Mouse (Mus musculus) ES-E14 (cell line): ENCODE measurements around the gene Phgr1. TPM values are rescaled to one million over a fixed set of nuclear protein-coding genes. Genes with fewer than 3 reads are reported as not detected.

Experiments
- DNase-seq: peaks from one replicate; pipeline ENCODE4 v3.0.0-alpha.2; 2013; ENCODE audit warnings: low read depth, low spot score
- H3K27ac ChIP-seq: 2 replicates; pipeline ENCODE4 v1.5.1; 2012; ENCODE audit warnings: low read depth, mild to moderate bottlenecking, low read length, moderate library complexity, mixed read lengths; ENCODE audit not compliant: poor library complexity, insufficient read depth, severe bottlenecking
- H3K36me3 ChIP-seq: 2 replicates; pipeline ENCODE4 v1.6.1; 2012; ENCODE audit warnings: mild to moderate bottlenecking, low read length, moderate library complexity, mixed read lengths; ENCODE audit not compliant: control insufficient read depth, poor library complexity, insufficient read depth, severe bottlenecking
- H3K4me1 ChIP-seq, 2 experiments: fragments of 150-350 bp in 1 of 2; sonication (generic) in 1 of 2; 2 replicates each; pipeline ENCODE4 v1.6.1; 2012; ENCODE audit warnings: low read length in 2 of 2, mild to moderate bottlenecking in 1 of 2, mixed read lengths in 1 of 2; ENCODE audit not compliant: control insufficient read depth in 2 of 2, insufficient read depth in 2 of 2, poor library complexity in 1 of 2
- H3K4me3 ChIP-seq, 2 experiments: fragments of 150-350 bp in 1 of 2; sonication (generic) in 1 of 2; 2 replicates each; pipeline ENCODE4 v1.5.1; 2012; ENCODE audit warnings: low read length in 2 of 2, low read depth in 1 of 2, mild to moderate bottlenecking in 1 of 2, mixed read lengths in 1 of 2; ENCODE audit not compliant: insufficient read depth in 1 of 2, poor library complexity in 1 of 2, severe bottlenecking in 1 of 2
- H3K9ac ChIP-seq: 2 replicates; pipeline ENCODE4 v1.6.1; 2012; ENCODE audit warnings: low read depth, mild to moderate bottlenecking, low read length, mixed read lengths; ENCODE audit not compliant: poor library complexity, insufficient read depth, severe bottlenecking
- H3K9me3 ChIP-seq: fragments of 150-350 bp; sonication (generic); 2 replicates; pipeline ENCODE4 v1.6.1; 2012; ENCODE audit warnings: low read depth, mild to moderate bottlenecking, low read length; ENCODE audit not compliant: control insufficient read depth, insufficient read depth
- CHD2 ChIP-seq: IDR thresholded peaks from 2 replicates; pipeline ENCODE4 v1.6.1; 2014; ENCODE audit warnings: mild to moderate bottlenecking, low read depth, low read length, inconsistent platforms
- HCFC1 ChIP-seq: IDR thresholded peaks from 2 replicates; pipeline ENCODE4 v1.6.1; 2012; ENCODE audit warnings: low read length, inconsistent platforms, borderline replicate concordance; ENCODE audit not compliant: insufficient read depth
- MAFK ChIP-seq: IDR thresholded peaks from 2 replicates; pipeline ENCODE4 v1.6.1; 2014; ENCODE audit warnings: mild to moderate bottlenecking, low read depth, low read length, inconsistent platforms; ENCODE audit not compliant: insufficient read depth
- ZC3H11A ChIP-seq: IDR thresholded peaks from 2 replicates; pipeline ENCODE4 v1.6.1; 2012; ENCODE audit warnings: low read depth, mild to moderate bottlenecking, inconsistent platforms, low read length, borderline replicate concordance
- ZNF384 ChIP-seq: IDR thresholded peaks from 2 replicates; pipeline ENCODE4 v1.6.1; 2012; ENCODE audit warnings: low read depth, low read length, inconsistent platforms
- in situ Hi-C, 2 experiments: fragments of 600-800 bp; cut with MboI; formaldehyde crosslinking; loops; one replicate each; pipeline ENCODE4 v1.15.1; 2025; ENCODE audit warnings: low sequenced_read_pairs in 2 of 2, inconsistent platforms in 1 of 2; ENCODE audit not compliant: unreplicated experiment in 2 of 2
- total RNA-seq: library from RNA; depleted of rRNA; stranded (reverse); fragments of 300-350 nt; gene quantifications from 2 replicates; pipeline ENCODE4 v1.2.3, GENCODE M21; 2012

Phgr1 gene
- total RNA-seq, 1 experiment, result not detected

DNA sequence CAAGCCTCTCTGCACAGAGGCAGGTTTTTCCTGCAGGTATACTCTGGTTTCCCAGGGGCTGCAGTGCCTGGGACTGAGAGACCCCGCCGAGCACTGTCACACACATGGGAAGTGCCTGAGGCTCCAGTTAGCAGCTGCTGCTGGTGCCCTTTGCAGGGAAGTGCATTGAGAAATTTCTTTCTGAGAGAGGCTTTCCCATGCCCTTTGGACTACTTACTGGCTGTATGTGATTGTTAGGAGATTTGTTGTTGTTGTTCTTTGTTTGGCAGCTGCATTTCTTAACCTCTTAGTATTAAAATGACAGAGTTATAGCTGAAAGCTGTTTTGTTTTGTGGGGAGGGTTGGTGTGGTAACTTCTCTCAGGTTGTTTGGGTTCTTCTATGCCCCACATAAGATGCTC is 38.3 kb downstream of the Phgr1 start:
- Histone ChIP-seq H3K36me3 (no peaks in the 10 kb centered on the region), H3K4me3 (no peak overlapping the region), H3K9me3 (no peaks in the 10 kb centered on the region), H3K4me1 (peaks cover 0 to 3% of the 10 kb centered on the region in 2 experiments; a peak in 2 of 4 replicates), H3K27ac (no peak overlapping the region), H3K9ac (no peak overlapping the region)
- TF ChIP-seq CHD2 (no peak), ZC3H11A (no peak), HCFC1 (no peak), ZNF384 (no peak), MAFK (no peak)
- no peak for DNase-seq
- in situ Hi-C loops, result no loop called here

DNA sequence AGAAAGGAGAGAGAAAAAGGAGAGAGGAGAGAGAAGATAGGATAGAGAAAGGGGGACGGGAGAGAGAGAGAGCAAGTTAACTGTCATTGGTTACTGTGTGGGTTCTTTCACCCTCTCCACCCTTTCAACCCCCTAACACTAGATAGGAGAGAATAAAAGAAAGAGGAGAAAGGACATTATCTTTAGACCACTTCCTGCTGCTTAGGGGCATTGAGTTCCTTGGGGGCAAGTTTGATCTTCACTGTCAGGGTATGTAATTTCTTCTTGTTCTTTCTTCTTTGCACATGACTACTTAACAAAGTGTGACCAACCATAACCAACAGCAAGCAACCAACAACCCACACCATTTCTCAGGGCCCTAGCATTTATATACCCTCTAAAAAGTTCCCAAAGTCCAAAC is 40.2 kb downstream of the Phgr1 start:
- TF ChIP-seq ZC3H11A, result no peak
- TF ChIP-seq ZNF384, result no peak
- no peak for TF ChIP-seq MAFK
- TF ChIP-seq HCFC1, result no peak
- TF ChIP-seq CHD2, result no peak
- in situ Hi-C loops, result no loop called here

DNA sequence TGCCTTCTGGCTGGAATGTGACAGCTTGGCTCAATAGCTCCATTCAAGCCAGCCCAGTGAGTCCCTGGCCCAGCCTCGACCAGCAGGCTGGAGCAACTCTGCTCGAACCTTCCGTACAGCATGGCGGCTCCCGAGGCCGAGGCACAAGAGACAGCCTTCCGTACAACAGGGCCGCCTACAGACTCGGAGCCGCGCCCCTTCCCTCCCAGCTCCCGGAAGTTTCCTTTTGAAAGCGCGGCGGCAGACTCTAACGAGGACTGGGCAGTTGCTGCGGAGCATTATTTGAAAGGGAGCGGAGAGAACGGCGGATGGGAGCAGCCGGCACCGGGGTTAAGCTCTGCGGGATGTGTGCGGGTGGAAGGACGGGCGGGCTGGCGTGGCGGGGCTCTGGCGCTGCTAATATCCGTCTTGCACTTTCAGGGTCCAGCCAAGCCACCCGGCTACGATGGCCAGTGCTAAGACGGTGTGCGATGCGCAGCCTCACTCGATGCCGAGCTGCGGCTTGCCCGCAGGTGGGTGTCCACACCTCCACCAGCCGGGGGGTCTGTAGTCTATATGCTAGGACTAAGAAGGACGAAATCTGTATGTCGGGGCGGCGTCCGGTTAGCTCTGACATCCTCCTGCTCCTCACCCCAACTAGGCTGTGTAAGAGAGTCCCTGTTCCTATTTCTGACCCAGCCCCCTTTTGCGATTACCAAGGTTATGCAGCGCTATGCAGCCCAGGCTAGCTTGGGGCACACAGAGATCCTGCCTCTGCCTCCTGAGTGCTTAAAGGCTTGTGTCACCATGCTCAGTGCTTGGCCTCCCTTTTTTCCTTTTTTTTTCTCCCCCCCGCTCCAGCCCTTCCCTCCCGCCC is 41.6 kb downstream of the Phgr1 start, which contains the start of gene Knstrn:
TSS of gene Knstrn (plus strand) at position 23 of the 856 bp plus-strand sequence.
- peak within 1 kb of the TSS; percentile 91 for H3K9ac ChIP-seq
- in situ Hi-C loops, result no loop called here
- H3K9me3 ChIP-seq, result no peaks in the 10 kb centered on the region
- peaks cover 15% of the 10 kb centered on the region for H3K36me3 ChIP-seq
- DNase-seq, result peak; percentile 89
- H3K4me1 ChIP-seq, result peaks cover 0 to 3% of the 10 kb centered on the region in 2 experiments; a peak in 2 of 4 replicates
- H3K27ac ChIP-seq, result no peak within 1 kb of the TSS
- peak within 1 kb of the TSS; percentile 96 to 97 for H3K4me3 ChIP-seq
- TF ChIP-seq CHD2, result no peak
- TF ChIP-seq ZC3H11A, result no peak
- no peak for TF ChIP-seq MAFK
- TF ChIP-seq HCFC1, result peak; percentile 92
- TF ChIP-seq ZNF384, result no peak

More for the DNA sequence above, 40.2 kb downstream of the Phgr1 start:
- DNase-seq, result no peak
- Histone ChIP-seq H3K36me3 (peaks cover 6% of the 10 kb centered on the region), H3K4me3 (no peak overlapping the region), H3K4me1 (peaks cover 0 to 3% of the 10 kb centered on the region in 2 experiments; a peak in 2 of 4 replicates), H3K9me3 (no peaks in the 10 kb centered on the region), H3K9ac (no peak overlapping the region), H3K27ac (no peak overlapping the region)

DNA sequence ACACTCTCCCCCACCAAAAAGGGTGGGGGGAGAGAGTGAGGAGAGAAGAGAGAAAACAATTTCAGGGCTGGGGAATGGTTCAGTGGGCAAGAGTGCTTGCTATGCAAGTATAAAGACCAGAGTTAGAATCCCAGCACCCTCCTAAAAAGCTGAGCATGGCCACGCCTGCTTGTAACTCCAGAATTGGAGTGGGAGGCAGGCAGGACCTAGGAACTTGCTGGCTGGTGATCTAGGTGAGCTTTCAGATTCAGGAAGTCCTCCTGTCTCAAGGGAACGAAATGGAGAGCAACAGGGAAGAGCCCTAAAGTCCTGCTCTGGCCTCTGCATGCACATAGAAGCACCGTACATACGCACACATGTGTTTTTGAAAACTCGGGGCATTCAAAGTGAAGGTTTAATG is 50.2 kb downstream of the Phgr1 start:
- in situ Hi-C loops, result no loop called here
- DNase-seq, result no peak
- H3K4me3 ChIP-seq, result no peak overlapping the region
- H3K36me3 ChIP-seq, result peaks cover 31% of the 10 kb centered on the region
- TF ChIP-seq ZC3H11A (no peak), MAFK (no peak), ZNF384 (no peak), HCFC1 (no peak), CHD2 (no peak)
- H3K9ac ChIP-seq, result no peak overlapping the region
- H3K4me1 ChIP-seq, result no peaks in the 10 kb centered on the region
- H3K27ac ChIP-seq, result no peak overlapping the region
- H3K9me3 ChIP-seq, result no peaks in the 10 kb centered on the region
